Mouse (Mus musculus) G1E-ER4 (cell line): Measurements from ENCODE around the gene Mettl11b. TPM values are rescaled to one million over a fixed set of nuclear protein-coding genes. Genes with fewer than 3 reads are reported as not detected.

ENCODE experiments used
- GATA1 ChIP-seq: IDR thresholded peaks from one replicate; pipeline ENCODE4 v1.8.0; 2012; ENCODE audit warnings: low read length, inconsistent platforms
- polyA plus RNA-seq: library from polyadenylated mRNA; stranded (reverse); fragments of >175 nt; gene quantifications from 2 replicates; pipeline ENCODE4 v1.2.3, GENCODE M21; 2012

Mettl11b gene
- polyA plus RNA-seq: not detected in 2 replicates

- TF ChIP-seq GATA1: no peak
These were observed at the start of gene Mettl11b for GRCm38 (mm10) chr1:163725106-163725759. Mettl11b (minus strand) TSS chr1:163725232.

- TF ChIP-seq GATA1: no peak
These were observed 32.6 kb upstream of the Mettl11b start for GRCm38 (mm10) chr1:163757462-163758207.

- TF ChIP-seq GATA1: no peak
These were observed 26.4 kb upstream of the Mettl11b start for GRCm38 (mm10) chr1:163751360-163751992.

- TF ChIP-seq GATA1: no peak
These were observed 12.2 kb upstream of the Mettl11b start for GRCm38 (mm10) chr1:163737239-163737533.

GRCm38 (mm10) chr1:163736441-163737238 is 11.6 kb upstream of the Mettl11b start:
- no peak for TF ChIP-seq GATA1

GRCm38 (mm10) chr1:163723913-163724312 is 1.1 kb downstream of the Mettl11b start:
- no peak for TF ChIP-seq GATA1

- TF ChIP-seq GATA1: no peak
These were observed 16.4 kb downstream of the Mettl11b start for GRCm38 (mm10) chr1:163708618-163709017.

- no peak for TF ChIP-seq GATA1
These were observed 24.5 kb downstream of the Mettl11b start for GRCm38 (mm10) chr1:163700571-163700970.

- TF ChIP-seq GATA1: no peak
These were observed 25.3 kb downstream of the Mettl11b start for GRCm38 (mm10) chr1:163699702-163700101.

GRCm38 (mm10) chr1:163691860-163692259 is 33.2 kb downstream of the Mettl11b start:
- no peak for TF ChIP-seq GATA1

- no peak for TF ChIP-seq GATA1
These were observed 42.0 kb downstream of the Mettl11b start for GRCm38 (mm10) chr1:163682935-163683430.

- TF ChIP-seq GATA1: no peak
These were observed 42.9 kb downstream of the Mettl11b start for GRCm38 (mm10) chr1:163682127-163682526.

GRCm38 (mm10) chr1:163672866-163673265 is 52.2 kb downstream of the Mettl11b start:
- no peak for TF ChIP-seq GATA1

GRCm38 (mm10) chr1:163671326-163671725 is 53.7 kb downstream of the Mettl11b start:
- TF ChIP-seq GATA1: no peak

- no peak for TF ChIP-seq GATA1
These were observed 54.3 kb downstream of the Mettl11b start for GRCm38 (mm10) chr1:163670702-163671101.

GRCm38 (mm10) chr1:163669936-163670335 is 55.1 kb downstream of the Mettl11b start:
- no peak for TF ChIP-seq GATA1
